In the genomic region with DNA sequence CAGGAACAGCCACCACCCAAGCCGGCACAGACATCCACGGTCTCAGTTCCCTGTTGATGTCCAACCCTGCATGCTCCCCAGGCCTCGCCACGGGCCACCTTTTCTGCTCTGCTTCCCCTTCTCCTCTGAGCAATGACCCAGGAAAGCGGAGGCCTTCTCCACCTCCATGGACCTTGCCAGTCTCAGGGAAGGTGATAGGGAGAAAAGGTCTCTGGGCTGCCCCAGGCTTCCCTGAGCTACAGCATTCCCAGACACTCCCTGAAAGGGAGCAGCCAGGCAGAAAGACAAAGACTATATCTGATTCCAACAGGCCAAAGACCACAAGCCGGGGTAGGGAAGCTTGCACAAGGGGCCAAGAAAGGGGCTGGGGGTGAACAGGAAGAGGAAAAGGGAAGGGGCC, we compare ENCODE assay signal across 12 mouse cellular contexts. TPM values are rescaled to one million over a fixed set of nuclear protein-coding genes. Genes with fewer than 3 reads are reported as not detected.
DNase-seq lines count a peak whose midpoint lies in the region; ATAC-seq lines count a peak whose summit lies in the region.
"Had no signal": no experiment of that assay in that cellular context is flagged by ENCODE, and none has a peak within 500 bp of the region (broad histone marks: within the 10 kb centered on the region; RNA-seq: fewer than 3 reads in every experiment).

No protein-coding gene starts in this region.

- 24% methylated on average over 6 of the region's 6 CpGs for WGBS in forebrain, embryonic 12.5 days
- WGBS in forebrain, embryonic 14.5 days, result 27% methylated on average over 6 of the region's 6 CpGs
- WGBS in hindbrain, embryonic 12.5 days, result 50% methylated on average over 6 of the region's 6 CpGs
- WGBS in hindbrain, embryonic 16.5 days, result 35% methylated on average over 6 of the region's 6 CpGs
- 53% methylated on average over 6 of the region's 6 CpGs for WGBS in neural tube, embryonic 11.5 days
- 50% methylated on average over 6 of the region's 6 CpGs for WGBS in neural tube, embryonic 15.5 days

- 0 out of 2 replicates have a peak overlapping the region, but pooled peaks have one; percentile 1 for H3K4me2 ChIP-seq in forebrain, embryonic 12.5 days
- H3K4me2 ChIP-seq in forebrain, embryonic 14.5 days (ENCODE audit: low read length), result no peak overlapping the region
- no peak overlapping the region for H3K4me2 ChIP-seq in hindbrain, embryonic 12.5 days (replicated peaks)
- no peak overlapping the region for H3K4me2 ChIP-seq in hindbrain, embryonic 16.5 days (ENCODE audit: low read length)
- H3K4me2 ChIP-seq in neural tube, embryonic 11.5 days (ENCODE audit: low read depth), result no peak overlapping the region
- H3K4me2 ChIP-seq in neural tube, embryonic 15.5 days, result no peak overlapping the region
- H3K4me2 ChIP-seq: limb, embryonic 12.5 days had no signal

- H3K4me3 ChIP-seq in forebrain, embryonic 12.5 days (replicated peaks), result no peak overlapping the region
- H3K4me3 ChIP-seq in forebrain, embryonic 14.5 days (ENCODE audit: low read depth, low read length), result no peak overlapping the region
- H3K4me3 ChIP-seq in hindbrain, embryonic 12.5 days, result no peak overlapping the region
- no peak overlapping the region for H3K4me3 ChIP-seq in hindbrain, embryonic 16.5 days (ENCODE audit: low read length)
- no peak overlapping the region for H3K4me3 ChIP-seq in neural tube, embryonic 11.5 days (ENCODE audit: low read depth, low read length)
- no peak overlapping the region for H3K4me3 ChIP-seq in neural tube, embryonic 15.5 days (replicated peaks)
- H3K4me3 ChIP-seq: limb, embryonic 12.5 days had no signal

- peak overlapping the region; percentile 63 for H3K27ac ChIP-seq in forebrain, embryonic 12.5 days
- no peak overlapping the region for H3K27ac ChIP-seq in forebrain, embryonic 14.5 days (ENCODE audit: low read depth, low read length)
- H3K27ac ChIP-seq in hindbrain, embryonic 12.5 days, result peak overlapping the region; percentile 52; the same call in 1 of the 2 replicates
- no peak overlapping the region for H3K27ac ChIP-seq in hindbrain, embryonic 16.5 days (ENCODE audit: low read depth, low read length)
- 0 out of 2 replicates have a peak overlapping the region, but pooled peaks have one; percentile 3 for H3K27ac ChIP-seq in neural tube, embryonic 11.5 days (ENCODE audit: low read depth, low read length)
- H3K27ac ChIP-seq in neural tube, embryonic 15.5 days (replicated peaks), result no peak overlapping the region
- H3K27ac ChIP-seq: limb, embryonic 12.5 days had no signal

- ATAC-seq in forebrain, embryonic 12.5 days (ENCODE audit: low FRiP score), result peak; percentile 39; the same call in 1 of the 2 replicates
- no peak for ATAC-seq in forebrain, embryonic 14.5 days
- no peak for ATAC-seq in hindbrain, embryonic 12.5 days (ENCODE audit: low FRiP score)
- ATAC-seq in hindbrain, embryonic 16.5 days, result no peak; the same call in 1 of the 2 replicates
- ATAC-seq in neural tube, embryonic 11.5 days (ENCODE audit: insufficient read depth, low FRiP score, low TSS enrichment), result no peak
- ATAC-seq in neural tube, embryonic 15.5 days (ENCODE audit: low FRiP score), result no peak
- ATAC-seq in erythroid progenitor cell, adult 5-6 weeks (replicated peaks; ENCODE audit: low FRiP score, poor library complexity, severe bottlenecking), result no peak

- DNase-seq in forebrain, embryonic 14.5 days (ENCODE audit: low spot score), result no peak
- no peak for DNase-seq in neural tube, embryonic 11.5 days (ENCODE audit: low spot score)
- no peak for DNase-seq in gastrocnemius, postnatal 14 days
- DNase-seq: adrenal gland, postnatal 10 days; cerebellum, adult 9-10 months had no signal

- H3K4me1 ChIP-seq in forebrain, embryonic 12.5 days, result peaks cover 26% of the 10 kb centered on the region
- peaks cover 10% of the 10 kb centered on the region for H3K4me1 ChIP-seq in forebrain, embryonic 14.5 days (ENCODE audit: control insufficient read depth, insufficient read depth, low read length)
- peaks cover 16% of the 10 kb centered on the region for H3K4me1 ChIP-seq in hindbrain, embryonic 12.5 days
- peaks cover 9% of the 10 kb centered on the region for H3K4me1 ChIP-seq in hindbrain, embryonic 16.5 days (ENCODE audit: control insufficient read depth, insufficient read depth, low read depth, low read length)
- no peaks in the 10 kb centered on the region; the same call in 1 of the 2 replicates for H3K4me1 ChIP-seq in neural tube, embryonic 11.5 days (ENCODE audit: control insufficient read depth, insufficient read depth, low read length)
- H3K4me1 ChIP-seq in neural tube, embryonic 15.5 days, result peaks cover 14% of the 10 kb centered on the region

- no peaks in the 10 kb centered on the region for H3K27me3 ChIP-seq in forebrain, embryonic 12.5 days
- H3K27me3 ChIP-seq in forebrain, embryonic 14.5 days (replicated peaks; ENCODE audit: control insufficient read depth, insufficient read depth, low read length), result no peaks in the 10 kb centered on the region
- no peaks in the 10 kb centered on the region for H3K27me3 ChIP-seq in hindbrain, embryonic 12.5 days
- H3K27me3 ChIP-seq in hindbrain, embryonic 16.5 days (replicated peaks; ENCODE audit: control insufficient read depth, insufficient read depth, low read length), result no peaks in the 10 kb centered on the region
- H3K27me3 ChIP-seq in neural tube, embryonic 11.5 days (ENCODE audit: control insufficient read depth, insufficient read depth, low read length), result no peaks in the 10 kb centered on the region
- no peaks in the 10 kb centered on the region for H3K27me3 ChIP-seq in neural tube, embryonic 15.5 days (replicated peaks)
- H3K27me3 ChIP-seq: limb, embryonic 12.5 days had no signal

- H3K9ac ChIP-seq in forebrain, embryonic 12.5 days, result no peak overlapping the region
- H3K9ac ChIP-seq in forebrain, embryonic 14.5 days (ENCODE audit: low read length), result no peak overlapping the region
- no peak overlapping the region for H3K9ac ChIP-seq in hindbrain, embryonic 12.5 days
- no peak overlapping the region for H3K9ac ChIP-seq in hindbrain, embryonic 16.5 days (ENCODE audit: low read depth, low read length)
- no peak overlapping the region for H3K9ac ChIP-seq in neural tube, embryonic 11.5 days (ENCODE audit: low read length)
- H3K9ac ChIP-seq in neural tube, embryonic 15.5 days (replicated peaks), result no peak overlapping the region
- H3K9ac ChIP-seq: limb, embryonic 12.5 days had no signal

- H3K9me3 ChIP-seq in forebrain, embryonic 12.5 days, result no peaks in the 10 kb centered on the region
- H3K9me3 ChIP-seq in forebrain, embryonic 14.5 days (replicated peaks; ENCODE audit: control insufficient read depth, low read length), result no peaks in the 10 kb centered on the region
- H3K9me3 ChIP-seq in hindbrain, embryonic 12.5 days (replicated peaks), result no peaks in the 10 kb centered on the region
- no peaks in the 10 kb centered on the region for H3K9me3 ChIP-seq in hindbrain, embryonic 16.5 days (ENCODE audit: control insufficient read depth, low read length)
- no peaks in the 10 kb centered on the region for H3K9me3 ChIP-seq in neural tube, embryonic 11.5 days (ENCODE audit: control insufficient read depth, low read length)
- H3K9me3 ChIP-seq in neural tube, embryonic 15.5 days (replicated peaks), result no peaks in the 10 kb centered on the region
- H3K9me3 ChIP-seq: limb, embryonic 12.5 days had no signal

- peaks cover 23% of the 10 kb centered on the region for H3K36me3 ChIP-seq in forebrain, embryonic 12.5 days (replicated peaks)
- no peaks in the 10 kb centered on the region for H3K36me3 ChIP-seq in forebrain, embryonic 14.5 days (ENCODE audit: control insufficient read depth, insufficient read depth, low read length)
- H3K36me3 ChIP-seq in hindbrain, embryonic 12.5 days, result peaks cover 9% of the 10 kb centered on the region; the same call in 1 of the 2 replicates
- H3K36me3 ChIP-seq in hindbrain, embryonic 16.5 days (ENCODE audit: control insufficient read depth, insufficient read depth, low read length), result no peaks in the 10 kb centered on the region
- H3K36me3 ChIP-seq in neural tube, embryonic 11.5 days (ENCODE audit: control insufficient read depth, insufficient read depth, low read length), result peaks cover 4% of the 10 kb centered on the region
- 0 out of 2 replicates have a peak, but pooled peaks cover 3% of the 10 kb centered on the region for H3K36me3 ChIP-seq in neural tube, embryonic 15.5 days

- intact Hi-C loops in gastrocnemius, postnatal 14 days (cut with DNase I; ENCODE audit: low total_unique reads), result no loop called here

RNA-seq across cellular contexts. Expression of gene Kirrel, which starts 43.6 kb away (rescaled TPM):
- 11.5 and 12.9 TPM in 2 replicates for polyA plus RNA-seq in forebrain, embryonic 12.5 days (2016; fragmentation: Nextera tagmentation; extraction: Ambion mirVana)
- polyA plus RNA-seq in forebrain, embryonic 14.5 days (2014; fragmentation: Nextera tagmentation; extraction: Ambion mirVana), result 2.2 and 2.9 TPM in 2 replicates
- polyA plus RNA-seq in hindbrain, embryonic 12.5 days (2016; fragmentation: Nextera tagmentation; extraction: Ambion mirVana), result 17.3 and 17.7 TPM in 2 replicates
- 4.4 TPM in 2 replicates for polyA plus RNA-seq in hindbrain, embryonic 16.5 days (2015; fragmentation: Nextera tagmentation; extraction: Ambion mirVana)
- polyA plus RNA-seq in neural tube, embryonic 11.5 days (2014; fragmentation: Nextera tagmentation; extraction: Ambion mirVana), result 10.1 and 11.0 TPM in 2 replicates
- polyA plus RNA-seq in neural tube, embryonic 15.5 days (2015; fragmentation: Nextera tagmentation; extraction: Ambion mirVana), result 5.9 and 8.0 TPM in 2 replicates
- total RNA-seq in gastrocnemius, postnatal 14 days (2021), result 10 to 100 TPM in 1 of 2 experiments, 1 to 10 TPM in 1; 8.4 to 10.5 TPM
- total RNA-seq in erythroid progenitor cell, adult 5-6 weeks (2015; ENCODE audit: low replicate concordance), result not detected in 2 replicates
- not detected in 2 replicates for total RNA-seq in erythroid progenitor cell, adult 5-6 weeks (2017; ENCODE audit: low replicate concordance)
- total RNA-seq: neutrophil, adult 5-6 weeks had no signal

Comparison
In these comparisons a context has a peak if more than half of its experiments do, and no peak if none do; other contexts are left out.
1. H3K27ac ChIP-seq: peak in forebrain, embryonic 12.5 days (single experiment), hindbrain, embryonic 12.5 days (single experiment) and neural tube, embryonic 11.5 days (single experiment); none in forebrain, embryonic 14.5 days (single experiment), hindbrain, embryonic 16.5 days (single experiment) and neural tube, embryonic 15.5 days (single experiment).